Mouse (Mus musculus): ENCODE measurements around the gene Ccdc149.

GRCm38 (mm10) chr5:52351561-52351960, 119.8 kb downstream of the Ccdc149 start:
- TF ChIP-seq CTCF (IDR thresholded peaks at IDR 0.05; ENCODE audit: extremely low read depth, insufficient read length, insufficient replicate concordance, low read depth, low read length) (no peak), POLR2A (IDR thresholded peaks at IDR 0.05; ENCODE audit: low read depth, low read length) (no peak)

Data from small intestine, adult 2 months (tissue).